Mouse (Mus musculus): Measurements from ENCODE around the gene Yjefn3.

Gene Yjefn3

DNA sequence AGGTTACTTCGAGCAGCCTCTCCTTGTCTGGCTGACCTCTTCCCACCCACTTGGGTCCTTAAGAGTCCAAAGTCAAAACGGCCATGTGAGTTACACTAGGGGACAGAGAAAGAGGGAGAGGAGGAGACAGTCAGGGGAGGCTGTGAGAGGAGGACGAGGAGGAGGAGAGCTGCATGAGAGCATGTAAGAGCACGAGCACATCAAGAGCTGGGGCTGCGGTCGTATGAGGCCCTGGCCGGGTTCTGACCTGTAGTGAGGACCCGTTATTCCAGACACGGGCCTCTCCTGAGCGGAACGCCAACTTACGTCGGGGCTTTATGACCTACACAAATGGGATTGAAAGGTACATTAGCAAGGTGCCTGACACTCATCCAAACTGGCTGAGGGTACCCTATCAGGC is 9.4 kb upstream of the Yjefn3 start:
- no peak for DNase-seq (ENCODE audit: inconsistent age in 2 of 2, low spot score in 1 of 2)

DNA sequence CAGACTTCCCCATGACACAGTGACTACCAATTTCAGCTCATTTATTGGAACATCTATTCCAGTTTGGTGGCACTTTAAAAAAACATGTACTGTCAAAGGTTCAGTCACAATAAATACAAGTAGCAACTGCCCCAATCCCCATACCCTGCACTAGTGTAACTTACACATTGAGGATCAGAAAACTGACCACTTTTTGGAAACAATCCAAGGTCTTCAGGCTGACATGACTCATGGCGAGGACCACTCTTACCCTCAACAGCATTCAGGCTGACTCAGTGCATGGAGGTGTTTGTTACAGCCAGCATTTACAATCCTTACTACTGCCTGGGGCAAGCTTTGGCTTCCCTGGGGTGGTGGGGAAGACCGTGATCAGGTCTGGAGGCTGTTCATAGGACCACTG is 4.6 kb upstream of the Yjefn3 start:
- DNase-seq (ENCODE audit: inconsistent age in 2 of 2, low spot score in 1 of 2) = no peak

DNA sequence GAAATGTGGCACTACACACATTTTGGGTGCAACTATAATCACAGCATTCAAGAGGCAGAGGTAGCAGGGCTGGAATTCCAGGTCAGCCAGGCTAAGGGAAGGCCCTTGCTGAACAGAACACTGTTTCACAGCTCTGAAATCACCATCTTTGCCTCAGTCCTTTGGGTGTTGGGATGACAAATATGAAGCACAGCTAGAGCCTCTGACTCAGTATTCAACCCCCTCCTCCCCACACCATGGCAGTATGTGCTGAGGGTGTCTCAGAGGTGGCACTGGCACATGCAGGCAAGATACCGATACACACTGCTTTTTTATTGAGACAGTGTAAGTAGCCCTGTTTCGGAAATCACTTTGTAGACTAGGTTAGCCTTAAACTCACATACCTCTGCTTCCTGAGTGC is 3.7 kb upstream of the Yjefn3 start:
- DNase-seq (ENCODE audit: inconsistent age in 2 of 2, low spot score in 1 of 2) = no peak

DNA sequence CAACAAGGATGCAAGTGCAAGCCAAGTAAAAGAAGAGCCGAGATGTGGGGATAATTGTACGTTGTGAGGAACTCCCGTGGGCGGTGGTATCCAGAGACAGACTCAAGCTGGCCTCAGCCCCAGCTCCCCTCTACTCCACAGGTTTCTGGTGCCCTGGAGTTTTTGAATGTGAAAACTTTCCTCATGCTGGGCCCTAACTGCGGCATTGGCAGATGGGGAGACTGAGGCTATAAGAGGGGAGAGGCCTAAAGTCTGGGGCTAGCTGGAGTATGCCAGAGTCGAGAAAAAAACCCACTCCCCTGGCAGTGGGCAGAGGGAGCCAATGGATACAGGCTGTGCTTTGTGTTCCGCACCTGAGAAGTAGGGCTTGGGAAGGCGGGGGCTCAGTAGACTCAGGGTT is 1.6 kb upstream of the Yjefn3 start:
- no peak for DNase-seq (ENCODE audit: inconsistent age in 2 of 2, low spot score in 1 of 2)

GRCm38 (mm10) chr8:69903063-69903542 is 591 bp upstream of the Yjefn3 start:
- DNase-seq (ENCODE audit: inconsistent age in 2 of 2, low spot score in 1 of 2) = peak; percentile 99 to 100

GRCm38 (mm10) chr8:69901484-69902162 is 889 bp downstream of the Yjefn3 start:
- peak; percentile 97 to 99 for DNase-seq (ENCODE audit: inconsistent age in 2 of 2, low spot score in 1 of 2)

DNA sequence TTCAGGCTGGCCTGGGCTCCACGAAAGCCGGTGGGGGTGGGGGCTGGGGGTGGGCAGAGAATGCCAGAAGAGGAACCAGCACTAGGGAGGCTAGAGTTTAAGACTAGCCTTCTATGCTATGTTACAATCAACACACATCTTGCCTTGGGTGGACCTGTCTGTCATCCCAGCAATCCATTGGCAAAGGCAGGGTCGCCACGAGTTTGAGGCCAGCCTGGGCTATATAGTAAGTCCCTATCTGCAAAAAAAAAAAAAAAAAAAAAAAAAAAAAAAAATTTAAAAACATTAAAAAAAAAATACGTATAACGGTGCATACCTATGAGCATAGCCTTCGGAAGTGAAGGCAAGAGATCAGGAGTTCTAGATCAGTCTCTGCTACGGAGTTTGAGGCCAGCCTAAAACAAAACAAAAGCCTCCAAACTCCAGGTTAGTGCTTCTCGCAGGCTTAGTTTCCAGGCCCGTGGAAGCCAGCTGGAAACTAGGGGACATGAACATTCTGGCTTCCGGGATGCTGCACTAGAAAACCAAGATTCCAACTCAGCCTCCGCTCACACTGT is 1.5 kb downstream of the Yjefn3 start:
- no peak for DNase-seq (ENCODE audit: inconsistent age in 2 of 2, low spot score in 1 of 2)

DNA sequence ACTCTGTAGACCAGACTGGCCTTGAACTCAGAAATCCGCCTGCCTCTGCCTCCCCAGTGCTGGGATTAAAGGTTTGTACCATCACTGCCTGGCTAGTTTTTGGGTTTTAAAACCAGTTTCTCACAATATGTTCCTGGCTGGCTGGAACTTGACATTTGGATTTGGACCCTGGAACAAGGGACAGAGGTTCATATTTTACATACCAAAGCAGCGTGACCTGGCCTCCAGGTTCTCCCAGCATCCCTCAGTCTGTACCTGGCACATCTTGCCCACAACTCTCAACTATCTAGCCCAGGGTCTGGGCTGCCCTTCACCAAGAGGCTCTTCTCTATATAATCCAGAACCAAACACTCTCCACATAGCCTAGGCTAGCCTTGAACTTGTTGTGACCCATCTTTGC is 2.6 kb downstream of the Yjefn3 start:
- no peak for DNase-seq (ENCODE audit: inconsistent age in 2 of 2, low spot score in 1 of 2)

GRCm38 (mm10) chr8:69897857-69898256 is 4.7 kb downstream of the Yjefn3 start:
- DNase-seq (ENCODE audit: inconsistent age in 2 of 2, low spot score in 1 of 2) = no peak

GRCm38 (mm10) chr8:69895772-69896451 is 6.6 kb downstream of the Yjefn3 start:
- DNase-seq (ENCODE audit: inconsistent age in 2 of 2, low spot score in 1 of 2) = no peak

DNA sequence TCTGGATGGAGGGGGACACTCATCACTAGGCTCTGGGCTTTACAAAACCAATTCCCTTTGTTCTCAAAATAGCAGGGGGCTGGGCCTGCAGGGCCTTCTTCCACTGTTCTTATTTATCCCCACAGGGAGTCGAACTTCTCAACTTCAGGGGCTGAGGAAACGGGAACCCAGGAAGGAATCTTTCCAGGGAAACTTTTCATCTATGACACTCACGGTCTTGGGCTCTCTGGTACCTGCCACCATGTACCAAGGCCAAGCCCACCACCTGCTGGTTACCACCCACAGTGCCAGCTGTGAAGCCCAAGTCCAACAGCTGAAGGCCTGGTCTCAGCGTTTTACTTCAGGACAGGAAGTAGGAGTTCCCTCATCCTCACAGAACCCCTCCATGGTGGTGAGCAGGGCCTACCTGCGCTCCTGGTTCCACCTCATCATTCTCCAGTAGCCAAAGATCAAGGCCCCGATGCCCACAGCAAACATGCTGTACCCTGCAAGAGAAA is 7.6 kb downstream of the Yjefn3 start:
- DNase-seq (ENCODE audit: inconsistent age in 2 of 2, low spot score in 1 of 2) = no peak

GRCm38 (mm10) chr8:69893863-69894262 is 8.6 kb downstream of the Yjefn3 start:
- peak in 1 of 2 experiments; percentile 71 for DNase-seq (ENCODE audit: inconsistent age in 2 of 2, low spot score in 1 of 2)

DNA sequence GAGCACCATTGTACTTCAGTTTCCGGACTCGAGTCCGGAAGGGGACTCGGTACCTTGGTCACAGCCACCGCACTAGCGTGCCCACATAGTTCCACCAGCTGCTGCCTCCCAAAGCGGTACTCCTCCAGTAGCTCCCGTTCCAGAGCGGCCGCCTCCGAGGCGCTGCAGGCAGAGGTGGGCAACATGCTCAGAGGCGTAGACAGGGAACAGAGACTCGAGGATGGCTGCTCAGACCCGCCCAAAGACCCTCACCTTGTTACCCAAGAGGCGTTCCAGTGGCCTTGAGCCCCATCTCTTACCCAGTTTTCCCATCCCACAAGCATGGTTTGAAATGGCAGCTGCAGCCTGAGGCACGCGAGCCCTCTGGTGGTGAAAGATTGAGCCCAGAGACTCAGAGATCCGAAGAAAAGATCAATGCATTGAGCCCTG is 11.7 kb downstream of the Yjefn3 start:
- peak in 1 of 2 experiments; percentile 72 for DNase-seq (ENCODE audit: inconsistent age in 2 of 2, low spot score in 1 of 2)

DNA sequence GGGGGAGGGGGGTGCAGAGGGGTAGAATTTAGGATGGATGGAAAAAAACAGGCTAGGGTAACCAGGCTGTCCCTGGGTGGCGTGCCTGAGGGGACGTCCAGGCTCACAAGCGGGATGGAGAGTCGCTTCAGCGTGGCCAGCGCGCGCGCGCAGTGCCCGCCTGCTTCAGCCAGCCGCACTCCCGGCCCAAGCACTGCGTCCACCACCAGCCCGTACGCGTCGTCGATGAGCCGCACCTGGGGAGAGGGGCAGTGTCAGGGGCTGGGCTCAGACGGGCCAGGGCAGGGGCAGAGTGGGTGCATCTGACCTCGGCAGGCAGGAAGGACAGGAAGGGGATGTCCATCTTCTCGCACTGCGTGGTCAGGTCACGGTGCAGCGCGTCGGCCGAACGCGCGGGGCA is 13.6 kb downstream of the Yjefn3 start:
- peak; percentile 24 to 65 for DNase-seq (ENCODE audit: inconsistent age in 2 of 2, low spot score in 1 of 2)

DNA sequence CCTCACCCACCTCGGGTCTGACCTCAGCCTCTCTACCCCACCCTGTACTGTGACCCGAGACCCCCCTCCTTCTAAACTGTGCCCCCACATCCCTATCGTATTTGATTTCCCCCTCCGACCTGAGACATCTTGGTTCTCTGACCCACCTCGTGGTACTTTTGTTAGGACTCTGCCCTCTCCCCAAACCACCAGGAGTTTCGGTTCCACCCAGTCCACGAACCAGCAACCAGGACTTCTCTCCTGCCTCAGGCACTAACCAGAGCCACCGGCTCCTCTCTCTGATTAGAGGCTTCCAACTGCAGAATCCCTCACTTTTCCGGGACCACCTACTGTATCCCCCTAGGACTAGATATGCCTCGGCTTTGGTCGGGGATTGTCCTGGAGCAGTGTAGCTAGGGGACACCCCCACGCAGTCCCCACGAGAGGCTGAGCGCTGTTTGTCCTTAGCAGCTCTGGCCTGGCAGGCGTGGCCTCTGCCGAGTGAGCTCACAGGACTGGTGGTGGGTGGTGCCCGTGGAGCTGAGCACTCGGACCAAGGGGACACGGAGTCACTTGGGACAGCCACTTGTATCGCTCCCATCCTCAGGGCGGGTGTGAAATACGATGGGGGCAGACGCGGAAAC is 14.2 kb downstream of the Yjefn3 start:
- DNase-seq (ENCODE audit: inconsistent age in 2 of 2, low spot score in 1 of 2) = peak; percentile 39 to 68

DNA sequence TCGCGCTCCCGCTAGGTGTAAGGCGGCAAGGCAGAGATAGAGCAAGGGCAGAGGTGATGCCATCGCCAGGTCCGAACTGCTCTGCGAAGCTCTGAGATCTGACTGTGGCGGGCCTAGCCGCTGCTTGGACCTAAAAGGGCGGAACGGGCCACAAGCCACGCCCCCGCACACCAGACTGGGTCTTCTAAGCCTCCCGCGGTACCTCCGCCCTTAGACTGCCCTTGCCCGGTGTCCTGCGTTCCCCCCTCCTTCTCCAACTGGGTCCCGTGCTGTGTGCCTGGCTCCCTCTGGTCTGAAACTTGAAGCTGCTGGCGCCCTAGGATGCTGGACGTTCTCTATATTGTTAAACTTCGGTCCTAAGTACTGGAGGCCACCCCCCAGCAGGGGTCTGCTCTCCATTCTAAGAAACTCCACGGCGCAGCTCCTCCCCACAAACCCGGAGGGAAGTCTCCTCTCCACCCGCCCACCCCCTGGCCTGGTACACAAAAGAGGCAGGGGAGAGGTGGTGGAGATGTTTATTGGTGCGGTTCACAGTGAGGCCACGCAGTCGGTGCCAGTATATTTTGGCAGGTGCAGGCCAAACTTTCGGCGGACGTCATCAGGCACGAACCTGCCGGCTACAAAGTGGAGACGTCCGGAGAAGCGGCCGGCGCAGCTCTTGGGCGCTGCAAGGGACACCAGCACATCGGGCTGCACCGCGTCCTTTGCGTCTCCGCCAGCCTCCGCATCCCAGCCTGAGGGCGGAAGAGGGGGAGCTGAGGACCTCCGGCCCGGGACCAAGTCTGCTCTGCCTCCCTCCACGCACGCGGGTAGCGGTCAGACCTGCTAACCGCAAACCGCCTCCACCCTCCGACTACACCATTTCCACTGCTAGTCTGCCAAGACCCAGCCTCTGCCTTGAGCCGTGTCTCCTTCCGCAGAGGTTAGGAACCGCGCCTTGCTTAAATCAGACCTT is 14.9 kb downstream of the Yjefn3 start, which contains the start of gene Cilp2:
Gene Cilp2 (minus strand): TSS at position 399 of the 955 bp plus-strand sequence.
- DNase-seq (ENCODE audit: inconsistent age in 2 of 2, low spot score in 1 of 2) = peak; percentile 29 to 61

DNA sequence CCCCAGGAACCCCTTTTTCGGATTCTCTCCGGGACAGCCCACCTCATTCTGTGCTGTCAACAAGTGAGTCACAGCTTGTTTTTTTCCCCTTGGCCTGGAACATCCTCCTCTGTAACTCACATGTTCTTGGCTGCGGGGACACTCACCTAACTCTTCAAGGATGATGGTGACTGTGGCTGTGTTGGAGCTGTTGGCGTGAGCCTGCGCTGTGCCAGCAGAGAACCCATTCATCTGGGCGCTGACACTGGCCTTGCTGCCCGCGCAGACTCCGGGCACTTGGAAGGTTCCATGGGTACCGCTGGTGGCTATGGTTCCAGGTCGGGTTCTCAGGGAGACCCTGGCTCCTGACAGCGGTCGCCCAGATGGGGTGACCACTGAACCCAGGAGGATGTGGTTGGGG is 18.4 kb downstream of the Yjefn3 start:
- DNase-seq (ENCODE audit: inconsistent age in 2 of 2, low spot score in 1 of 2) = peak; percentile 27 to 75

GRCm38 (mm10) chr8:69882833-69883600 is 19.5 kb downstream of the Yjefn3 start:
- DNase-seq (ENCODE audit: inconsistent age in 2 of 2, low spot score in 1 of 2) = peak; percentile 6 to 33

- peak; percentile 34 to 53 for DNase-seq (ENCODE audit: inconsistent age in 2 of 2, low spot score in 1 of 2)
Observed at GRCm38 (mm10) chr8:69882021-69882756, 20.3 kb downstream of the Yjefn3 start.

Measured in adrenal gland, adult (tissue).